33 mouse cellular contexts compared by ENCODE assay signal in the genomic region with DNA sequence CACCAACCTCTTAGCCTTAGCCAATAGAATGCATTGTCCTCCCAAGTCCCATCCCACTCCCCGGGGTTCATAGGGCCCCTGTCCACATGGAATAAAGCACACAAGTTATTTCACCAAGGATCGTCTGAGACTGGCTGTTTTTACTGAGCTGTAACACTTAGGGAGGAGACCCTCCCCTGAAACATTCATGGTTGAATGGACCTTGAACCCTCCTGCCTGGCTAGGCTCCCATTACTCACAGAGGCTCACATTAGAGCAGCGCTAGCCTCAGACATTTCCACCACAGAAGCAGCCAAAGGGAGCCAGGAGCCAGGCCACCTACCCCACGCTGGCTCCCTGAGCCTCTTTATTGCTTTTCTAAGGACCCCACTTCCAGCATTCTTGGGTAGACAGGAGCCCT. TPM values are rescaled to one million over a fixed set of nuclear protein-coding genes. Genes with fewer than 3 reads are reported as not detected.
"Had no signal": no experiment of that assay in that cellular context is flagged by ENCODE, and none has a peak within 500 bp of the region (broad histone marks: within the 10 kb centered on the region; RNA-seq: fewer than 3 reads in every experiment).

No protein-coding gene starts in this region.

- H3K4me1 ChIP-seq: hindbrain, embryonic 10.5 days; hindbrain, embryonic 12.5 days; hindbrain, embryonic 15.5 days had no signal

- H3K9ac ChIP-seq: heart, embryonic 12.5 days; heart, embryonic 13.5 days; heart, embryonic 15.5 days; hindbrain, embryonic 12.5 days; hindbrain, embryonic 13.5 days; hindbrain, embryonic 14.5 days; hindbrain, embryonic 15.5 days; intestine, embryonic 15.5 days had no signal

- H3K27me3 ChIP-seq: heart, embryonic 12.5 days; heart, embryonic 15.5 days; hindbrain, embryonic 12.5 days; hindbrain, embryonic 15.5 days; intestine, embryonic 15.5 days had no signal

- H3K9me3 ChIP-seq: heart, embryonic 10.5 days; heart, embryonic 13.5 days; heart, embryonic 15.5 days; hindbrain, embryonic 12.5 days; hindbrain, embryonic 13.5 days; hindbrain, embryonic 15.5 days; intestine, embryonic 15.5 days had no signal

- H3K36me3 ChIP-seq: heart, embryonic 10.5 days; heart, embryonic 12.5 days; heart, embryonic 13.5 days; heart, embryonic 15.5 days; hindbrain, embryonic 10.5 days; hindbrain, embryonic 12.5 days; hindbrain, embryonic 13.5 days; hindbrain, embryonic 15.5 days; intestine, embryonic 15.5 days had no signal

- H3K27ac ChIP-seq: heart, adult 2 months; heart, embryonic 10.5 days; heart, embryonic 13.5 days; heart, embryonic 15.5 days; hindbrain, embryonic 10.5 days; hindbrain, embryonic 12.5 days; hindbrain, embryonic 13.5 days; hindbrain, embryonic 14.5 days; hindbrain, embryonic 15.5 days; hindbrain, postnatal 0 days; intestine, embryonic 15.5 days; layer of hippocampus, adult 2 months; left cerebral cortex, adult 2 months had no signal

- ATAC-seq: hindbrain, embryonic 16.5 days; hindbrain, postnatal 0 days; inflammation-experienced regulatory T-cells, adult 6 months; intestine, embryonic 15.5 days; intestine, embryonic 16.5 days; intestine, postnatal 0 days had no signal

- H3K4me2 ChIP-seq: heart, embryonic 11.5 days; heart, embryonic 12.5 days; heart, embryonic 13.5 days; heart, embryonic 15.5 days; hindbrain, embryonic 12.5 days; hindbrain, embryonic 13.5 days; hindbrain, embryonic 14.5 days; hindbrain, embryonic 15.5 days; intestine, embryonic 15.5 days had no signal

- DNase-seq: heart, adult 18-20 months; heart, adult 2 months; heart, postnatal 10 days; heart, postnatal 14 days; heart, postnatal 36 days; heart, postnatal 4 days; kidney, adult 11 months; kidney, adult 8-10 months; kidney, adult 9 months; kidney, postnatal 10 days; kidney, postnatal 25 days; kidney, postnatal 4 days; layer of hippocampus, adult 9-11 months; layer of hippocampus, postnatal 36 days had no signal

- H3K4me3 ChIP-seq: heart, adult 2 months; heart, embryonic 10.5 days; heart, embryonic 12.5 days; heart, embryonic 13.5 days; heart, embryonic 15.5 days; hindbrain, embryonic 10.5 days; hindbrain, embryonic 12.5 days; hindbrain, embryonic 13.5 days; hindbrain, embryonic 15.5 days; intestine, embryonic 15.5 days; layer of hippocampus, adult 2 months; left cerebral cortex, adult 2 months had no signal

RNA-seq across cellular contexts. Expression of a gene that starts 23.5 kb away (rescaled TPM):
- polyA plus RNA-seq: intestine, embryonic 14.5 days; intestine, postnatal 0 days had no signal
